Mouse (Mus musculus) kidney, adult 8-10 months (tissue): ENCODE results near the gene Ube2o.

Experiments
- DNase-seq, 2 experiments: peaks; one replicate each; pipeline ENCODE4 v3.0.0; 2022

The Ube2o gene

GRCm38 (mm10) chr11:116581376-116581814 is at the start of gene Ube2o:
TSS of gene Ube2o (minus strand) at chr11:116581447.
- DNase-seq: peak; percentile 67 to 81

DNA sequence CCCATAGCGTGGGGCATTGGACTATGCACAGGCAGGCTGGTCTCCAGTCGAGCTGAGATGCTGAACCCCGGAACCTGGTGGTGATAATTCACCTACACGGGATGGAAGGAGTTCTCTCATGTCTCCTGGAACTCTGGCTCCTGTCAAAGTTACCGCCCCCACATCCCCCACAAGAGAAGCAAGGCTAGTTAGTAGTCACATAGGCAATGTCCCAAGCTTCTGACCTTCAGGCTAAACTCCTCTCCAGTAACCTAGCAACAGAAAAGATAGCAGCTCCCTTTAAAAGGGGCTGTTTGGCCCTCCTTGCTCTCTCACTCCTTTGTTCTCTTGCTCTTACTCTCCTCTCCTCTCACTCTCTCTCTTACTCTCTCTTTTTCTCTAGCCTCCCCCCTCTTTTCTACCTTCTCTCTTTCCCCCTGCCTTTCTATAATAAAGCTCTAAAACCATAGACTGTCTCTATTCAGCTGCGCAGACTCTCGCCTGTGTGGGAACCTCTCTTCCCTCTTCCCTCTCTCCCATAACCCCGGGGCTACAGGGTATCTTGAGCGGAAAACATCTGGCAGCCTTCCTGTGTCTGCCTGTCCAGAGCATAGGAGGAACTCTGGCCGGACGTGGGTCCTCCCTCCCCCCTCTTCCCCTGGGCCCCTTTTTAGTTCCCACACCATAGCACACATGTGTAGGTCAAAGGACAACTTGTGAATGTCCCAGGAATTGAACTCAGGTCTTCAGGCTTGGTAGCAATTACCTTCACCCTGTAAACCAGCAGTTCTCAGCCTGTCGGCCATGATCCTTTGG is 49.1 kb upstream of the Ube2o start:
- DNase-seq: no peak

DNA sequence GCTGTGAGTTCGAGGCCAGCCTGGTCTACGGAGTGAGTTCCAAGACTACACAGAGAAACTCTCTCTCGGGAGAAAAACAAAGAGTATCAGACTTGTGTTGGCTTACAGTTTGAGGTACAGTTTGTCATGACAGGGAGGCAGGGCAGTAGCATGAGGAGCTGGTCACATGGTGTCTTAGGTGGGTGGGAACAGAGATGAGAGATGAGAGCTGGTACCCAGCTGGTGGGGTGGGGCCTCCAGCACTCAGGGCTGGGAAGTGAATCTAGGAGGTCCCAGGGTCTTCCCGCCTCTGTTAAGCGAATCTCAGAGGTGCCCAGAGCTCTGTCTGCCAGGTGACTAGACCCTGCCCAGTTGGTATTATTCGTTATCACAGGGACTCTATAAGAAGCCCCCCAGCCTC is 48.2 kb upstream of the Ube2o start:
- DNase-seq: no peak

- DNase-seq: peak; percentile 76 to 92
Measured at GRCm38 (mm10) chr11:116628712-116629111, 47.5 kb upstream of the Ube2o start.

- peak in 1 of 2 experiments; percentile 54 for DNase-seq
Measured at GRCm38 (mm10) chr11:116627072-116628020, 46.1 kb upstream of the Ube2o start.

DNA sequence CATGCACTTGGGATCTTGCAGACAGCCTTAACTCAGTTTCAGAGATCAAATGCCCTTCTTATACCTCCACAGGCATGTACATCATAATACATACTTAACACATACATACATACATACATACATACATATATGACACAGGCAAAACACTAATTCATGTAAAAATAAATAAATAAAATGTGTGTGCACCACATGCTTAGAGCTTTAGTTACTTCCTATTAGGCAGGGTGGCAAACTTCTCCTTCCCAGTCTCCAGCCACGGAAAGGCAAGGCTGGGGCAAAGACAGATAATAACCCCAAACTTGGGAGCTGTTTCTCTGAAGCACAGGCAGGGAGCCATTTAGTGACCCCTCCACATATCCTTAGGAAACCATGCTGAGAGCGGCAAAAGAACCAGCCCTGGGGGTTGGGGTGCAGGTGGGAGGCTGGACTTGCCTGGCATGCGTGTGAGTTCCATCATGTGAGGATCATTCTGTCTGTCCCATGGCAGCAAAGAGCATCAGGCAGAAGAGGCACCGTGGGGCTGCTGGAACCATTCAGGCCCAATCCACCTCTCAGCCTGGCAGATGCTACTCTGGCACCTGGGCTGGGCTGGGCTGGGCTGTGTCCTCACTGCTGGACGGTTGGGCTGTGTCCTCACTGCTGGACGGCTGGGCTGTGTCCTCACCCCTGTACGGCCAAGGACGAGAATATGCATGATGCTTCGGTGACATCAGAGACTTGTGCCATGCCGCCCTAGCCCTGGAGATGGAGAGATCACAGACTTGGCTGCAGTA is 45.2 kb upstream of the Ube2o start, which contains the start of gene Rhbdf2:
Gene Rhbdf2, minus strand, starts transcription at position 721 of the 773 bp plus-strand sequence.
- DNase-seq: no peak

- DNase-seq: peak in 1 of 2 experiments; percentile 54
Measured at GRCm38 (mm10) chr11:116625081-116626000, 44.1 kb upstream of the Ube2o start.

DNA sequence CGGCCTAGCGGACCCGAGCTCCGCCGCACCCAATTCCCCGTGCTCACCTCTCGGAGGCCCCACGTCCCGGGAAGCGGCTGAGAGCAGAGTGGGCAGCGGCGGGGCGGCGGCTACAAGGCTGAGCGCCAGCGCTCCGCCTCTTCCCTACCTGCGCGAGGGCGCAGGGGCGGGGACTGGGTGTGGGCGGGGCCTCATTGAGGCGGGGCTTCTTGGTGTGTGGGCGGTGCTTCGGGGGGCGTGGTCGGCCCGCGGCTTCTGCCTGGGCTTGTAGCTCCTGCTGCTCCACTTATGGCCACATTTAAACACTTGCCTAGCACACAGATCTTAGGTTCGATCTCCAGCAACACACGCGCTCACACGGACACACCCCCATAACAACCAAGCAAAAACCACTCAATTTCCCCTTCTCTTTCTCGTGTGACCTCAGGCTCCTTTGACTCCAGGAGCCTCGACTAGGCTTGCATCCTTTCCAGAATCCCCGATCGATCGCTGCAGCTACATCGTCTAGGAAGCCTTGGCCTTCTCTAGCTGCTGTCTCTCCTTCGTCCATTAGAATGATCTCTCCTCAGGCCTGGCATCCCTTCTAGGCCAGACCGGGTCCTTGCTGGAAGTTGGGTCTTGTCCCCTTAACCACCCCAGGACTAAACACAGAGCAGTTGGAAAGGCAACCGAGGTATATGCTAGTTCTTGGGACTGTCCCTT is 43.0 kb upstream of the Ube2o start:
- DNase-seq: peak; percentile 85 to 93

DNA sequence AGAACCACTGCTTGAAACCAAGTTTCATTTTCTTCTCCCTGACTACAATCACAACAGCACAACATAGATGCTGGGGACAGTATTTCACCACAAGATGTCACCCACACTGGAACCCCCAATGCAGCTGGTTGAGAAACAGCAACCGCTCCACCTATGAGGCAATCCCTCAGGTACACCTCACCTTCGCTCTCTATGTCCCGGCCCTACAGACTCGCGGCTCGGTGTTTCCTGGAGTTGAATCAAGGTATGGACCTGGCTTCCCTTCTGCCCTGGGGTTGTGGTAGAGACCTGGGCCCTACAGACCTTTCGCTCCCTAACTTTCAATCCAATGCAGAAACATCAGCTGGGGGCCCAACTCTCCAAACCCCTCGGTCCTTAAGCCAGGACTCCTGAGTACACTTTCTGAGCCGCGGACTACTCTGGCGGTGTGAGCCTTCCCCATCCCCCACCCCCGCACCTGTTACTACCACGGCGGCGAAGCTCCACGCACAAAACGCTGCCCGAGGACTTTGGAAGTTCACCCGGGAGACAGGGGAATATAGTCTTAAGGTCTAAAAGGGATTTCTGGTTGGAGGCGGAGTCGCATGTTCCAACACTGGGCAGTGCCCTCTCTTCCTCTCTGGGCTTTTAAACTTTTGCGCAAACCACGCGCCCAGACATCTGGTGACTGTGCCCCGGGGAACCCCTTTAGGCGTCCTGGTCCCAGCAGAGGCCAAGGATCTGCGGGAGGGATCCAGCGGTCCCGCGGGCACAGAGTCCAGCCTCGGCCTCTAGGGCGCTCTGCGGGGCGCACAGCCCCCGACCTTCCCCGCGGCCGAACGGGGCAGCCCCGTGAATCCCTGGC is 42.3 kb upstream of the Ube2o start:
- peak in 1 of 2 experiments; percentile 45 for DNase-seq

GRCm38 (mm10) chr11:116621258-116621704 is 40.0 kb upstream of the Ube2o start:
- peak; percentile 82 for DNase-seq

GRCm38 (mm10) chr11:116620559-116621253 is 39.5 kb upstream of the Ube2o start:
- no peak for DNase-seq

- DNase-seq: no peak
Measured at GRCm38 (mm10) chr11:116620073-116620472, 38.8 kb upstream of the Ube2o start.

- no peak for DNase-seq
Measured at GRCm38 (mm10) chr11:116619561-116619960, 38.3 kb upstream of the Ube2o start.

DNA sequence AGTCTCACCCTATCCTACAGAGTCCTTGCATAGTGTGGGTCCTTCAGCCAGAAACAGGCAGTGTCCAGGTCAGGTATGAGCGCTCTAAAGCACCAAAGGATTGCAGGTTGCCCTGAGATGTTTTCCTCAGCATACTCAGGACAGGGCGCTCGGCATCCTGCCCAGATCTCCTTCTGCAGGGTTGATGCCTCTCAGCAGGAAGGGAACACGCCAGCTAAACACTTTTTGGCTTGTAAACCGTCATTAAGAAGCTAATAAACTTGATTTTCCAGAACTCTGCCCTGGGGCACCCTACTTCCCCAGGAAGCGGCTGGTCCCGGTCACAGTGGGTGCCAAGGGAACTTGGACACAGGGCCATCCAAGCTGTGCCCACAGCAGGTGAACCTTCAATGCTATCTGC is 37.9 kb upstream of the Ube2o start:
- DNase-seq: peak; percentile 74 to 80

DNA sequence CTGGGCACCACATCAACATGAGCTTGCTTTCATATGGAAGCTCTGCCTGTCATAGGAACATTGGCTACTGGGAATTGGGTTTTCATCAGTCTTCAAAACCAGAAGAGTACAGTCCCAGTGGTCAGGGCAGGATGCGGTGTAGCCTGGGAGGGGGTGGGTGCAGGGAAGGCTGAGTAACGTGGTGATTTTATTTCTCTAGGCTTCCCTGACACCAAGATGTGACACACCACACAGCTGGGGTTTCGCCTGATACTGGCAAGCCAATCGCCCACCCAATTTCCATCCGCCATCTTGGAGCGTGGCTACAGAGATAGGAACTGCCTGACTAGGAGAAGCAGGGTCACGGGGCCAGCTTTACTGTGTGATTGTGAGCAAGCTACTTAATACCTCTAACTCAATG is 37.4 kb upstream of the Ube2o start:
- no peak for DNase-seq

DNA sequence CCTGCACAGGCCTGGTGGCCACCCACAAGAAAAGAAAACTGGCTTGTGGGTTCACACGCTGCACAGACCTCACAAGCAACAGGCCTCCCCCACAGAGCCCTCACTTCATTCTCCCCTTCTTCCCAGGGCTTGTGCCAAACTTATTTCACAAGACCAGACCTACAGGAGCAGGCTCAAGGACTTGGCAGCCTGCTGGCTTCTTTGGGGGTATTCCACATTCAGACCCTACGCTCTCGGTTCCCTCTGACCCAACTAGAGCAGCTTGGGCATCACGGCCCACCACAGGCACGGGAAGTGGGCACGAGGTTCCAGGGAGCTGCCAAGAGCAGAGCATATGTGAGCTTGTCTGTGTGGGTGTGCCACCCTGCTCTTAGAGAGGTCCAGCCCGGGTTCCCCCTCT is 36.4 kb upstream of the Ube2o start:
- DNase-seq: no peak

- DNase-seq: no peak
Measured at GRCm38 (mm10) chr11:116616438-116617118, 35.3 kb upstream of the Ube2o start.

GRCm38 (mm10) chr11:116615735-116616437 is 34.6 kb upstream of the Ube2o start:
- DNase-seq: peak; percentile 45 to 55
